Mouse (Mus musculus) liver, postnatal 0 days (tissue): ENCODE data around the gene Zfp536. TPM values are rescaled to one million over a fixed set of nuclear protein-coding genes. Genes with fewer than 3 reads are reported as not detected.
A peak's percentile ranks its signal among the peaks of the same experiment; 100 is the strongest.

ENCODE experiments used
- ATAC-seq: fragments of 200-750 bp; cut with Nextera tagmentation; 2 replicates; pipeline ENCODE4 v1.8.0; 2017; ENCODE audit warnings: mild to moderate bottlenecking, moderate library complexity
- DNase-seq: peaks from one replicate; pipeline ENCODE4 v3.0.0-alpha.2; 2016
- H3K27ac ChIP-seq: fragments of 300-500 bp; sonication (generic); 2 replicates; pipeline ENCODE4 v1.5.1; 2014; ENCODE audit warnings: antibody characterized with exemption, moderate library complexity, mild to moderate bottlenecking, low read depth
- H3K27me3 ChIP-seq: fragments of 300-500 bp; sonication (generic); 2 replicates; pipeline ENCODE4 v1.6.1; 2014; ENCODE audit warnings: low read length, control low read depth, mixed read lengths; ENCODE audit not compliant: insufficient read depth
- H3K36me3 ChIP-seq: fragments of 300-500 bp; sonication (generic); replicated peaks from 2 replicates; pipeline ENCODE4 v1.6.1; 2014; ENCODE audit warnings: mild to moderate bottlenecking, control low read depth, low read length, moderate library complexity, mixed read lengths; ENCODE audit not compliant: insufficient read depth
- H3K4me1 ChIP-seq: fragments of 300-500 bp; sonication (generic); 2 replicates; pipeline ENCODE4 v1.6.1; 2014; ENCODE audit warnings: antibody characterized with exemption, mild to moderate bottlenecking, control low read depth; ENCODE audit not compliant: insufficient read depth
- H3K4me2 ChIP-seq: fragments of 300-500 bp; sonication (generic); 2 replicates; pipeline ENCODE4 v1.6.1; 2014; ENCODE audit warnings: low read depth, mild to moderate bottlenecking, low read length, moderate library complexity, mixed read lengths
- H3K4me3 ChIP-seq: fragments of 300-500 bp; sonication (generic); 2 replicates; pipeline ENCODE4 v1.5.1; 2014; ENCODE audit warnings: low read depth, low read length
- H3K9ac ChIP-seq: fragments of 300-500 bp; sonication (generic); replicated peaks from 2 replicates; pipeline ENCODE4 v1.6.1; 2014; ENCODE audit warnings: mild to moderate bottlenecking, moderate library complexity
- H3K9me3 ChIP-seq: fragments of 300-500 bp; sonication (generic); 2 replicates; pipeline ENCODE4 v1.6.1; 2016; ENCODE audit warnings: mild to moderate bottlenecking, control low read depth, low read length, mixed read lengths
- CTCF ChIP-seq: sonication (generic); IDR thresholded peaks from 2 replicates; pipeline ENCODE4 v1.5.1; 2016; ENCODE audit warnings: antibody characterized with exemption, low read depth
- EP300 ChIP-seq: IDR thresholded peaks from 2 replicates; pipeline ENCODE4 v1.6.1; 2016; ENCODE audit warnings: antibody characterized with exemption, low read depth, mild to moderate bottlenecking
- WGBS: fragments of 180-500 bp; shearing (Covaris S2); extraction: QIAGEN DNeasy Blood & Tissue Kit; methylation state at CpG from one replicate; pipeline ENCODE4 v1.1.7; 2014; ENCODE audit not compliant: insufficient replicate concordance; 5-methylcytosine and 5-hydroxymethylcytosine counted together
- polyA plus RNA-seq: library from polyadenylated mRNA; unstranded; fragments of >200 nt; fragmentation: Nextera tagmentation; extraction: Ambion mirVana; gene quantifications from 2 replicates; pipeline ENCODE4 v1.2.1, GENCODE M21; 2015

Gene Zfp536
- polyA plus RNA-seq, 1 experiment from 2014 or later: not detected

GRCm38 (mm10) chr7:37623903-37624758, 149.3 kb downstream of the Zfp536 start:
- TF ChIP-seq EP300: no peak
- no peak for TF ChIP-seq CTCF
- Histone ChIP-seq H3K27ac (no peak overlapping the region), H3K4me2 (peak overlapping the region; percentile 60), H3K36me3 (no peaks in the 10 kb centered on the region), H3K4me3 (peak overlapping the region; percentile 29; the same call in 1 of the 2 replicates), H3K9me3 (no peaks in the 10 kb centered on the region), H3K27me3 (peaks cover 16% of the 10 kb centered on the region), H3K9ac (no peak overlapping the region), H3K4me1 (no peaks in the 10 kb centered on the region)
- WGBS: 3% methylated on average over 37 of the region's 62 CpGs
- DNase-seq (peak; percentile 46), ATAC-seq (peak; percentile 41; the same call in 1 of the 2 replicates)

DNA sequence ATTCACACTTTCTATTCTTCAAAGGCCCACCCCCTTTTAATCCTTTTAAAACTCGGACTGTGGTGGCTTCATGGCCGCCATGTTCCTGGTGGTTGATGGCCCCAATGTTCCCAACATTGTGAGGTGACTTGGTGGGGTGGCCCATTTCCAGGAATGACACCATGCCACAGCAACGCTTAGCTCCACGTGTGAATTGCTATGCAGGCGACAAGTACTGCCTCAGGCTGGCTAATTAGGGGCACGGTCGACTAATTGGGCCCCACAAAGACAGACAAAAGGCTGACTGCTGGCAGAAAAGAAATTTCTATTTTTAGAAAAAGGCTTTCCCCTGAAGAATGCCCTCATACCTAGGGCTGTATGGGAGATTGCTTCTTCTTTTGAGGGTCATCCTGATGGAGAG, 154.2 kb downstream of the Zfp536 start:
- Histone ChIP-seq H3K27ac (no peak overlapping the region), H3K4me2 (no peak overlapping the region), H3K4me1 (no peaks in the 10 kb centered on the region), H3K9me3 (no peaks in the 10 kb centered on the region), H3K27me3 (peaks cover 7% of the 10 kb centered on the region), H3K36me3 (no peaks in the 10 kb centered on the region), H3K4me3 (no peak overlapping the region), H3K9ac (no peak overlapping the region)
- no peak for ATAC-seq
- DNase-seq: no peak
- 67% methylated on average over 7 of the region's 7 CpGs for WGBS
- no peak for TF ChIP-seq CTCF
- TF ChIP-seq EP300: no peak

DNA sequence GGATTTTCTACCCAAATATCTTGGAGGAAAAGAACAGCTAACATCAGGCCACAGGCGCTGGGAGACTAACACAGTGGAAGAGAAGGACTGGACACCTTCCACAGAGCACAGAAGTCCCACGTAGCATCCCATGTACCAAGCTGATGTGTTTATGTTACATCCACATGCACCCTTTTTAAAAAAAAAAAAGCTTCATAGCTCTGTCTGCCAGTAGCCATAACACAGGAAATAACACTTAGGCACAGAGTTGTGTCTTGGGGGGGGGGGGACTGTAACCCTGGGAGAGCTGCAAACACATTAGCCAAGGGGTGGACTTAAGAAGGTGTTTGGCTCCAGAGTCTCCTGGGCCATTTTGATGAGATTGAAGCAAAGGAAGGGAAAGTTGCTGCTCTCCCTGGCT, 155.6 kb downstream of the Zfp536 start:
- H3K27ac ChIP-seq: no peak overlapping the region
- H3K27me3 ChIP-seq: no peaks in the 10 kb centered on the region
- ATAC-seq (no peak), DNase-seq (no peak)
- TF ChIP-seq CTCF (no peak), EP300 (no peak)
- no peaks in the 10 kb centered on the region for H3K4me1 ChIP-seq
- H3K9ac ChIP-seq: no peak overlapping the region
- H3K36me3 ChIP-seq: no peaks in the 10 kb centered on the region
- no peak overlapping the region for H3K4me2 ChIP-seq
- 67% methylated on average over 2 of the region's 2 CpGs for whole genome bisulfite sequencing
- no peak overlapping the region for H3K4me3 ChIP-seq
- H3K9me3 ChIP-seq: no peaks in the 10 kb centered on the region

DNA sequence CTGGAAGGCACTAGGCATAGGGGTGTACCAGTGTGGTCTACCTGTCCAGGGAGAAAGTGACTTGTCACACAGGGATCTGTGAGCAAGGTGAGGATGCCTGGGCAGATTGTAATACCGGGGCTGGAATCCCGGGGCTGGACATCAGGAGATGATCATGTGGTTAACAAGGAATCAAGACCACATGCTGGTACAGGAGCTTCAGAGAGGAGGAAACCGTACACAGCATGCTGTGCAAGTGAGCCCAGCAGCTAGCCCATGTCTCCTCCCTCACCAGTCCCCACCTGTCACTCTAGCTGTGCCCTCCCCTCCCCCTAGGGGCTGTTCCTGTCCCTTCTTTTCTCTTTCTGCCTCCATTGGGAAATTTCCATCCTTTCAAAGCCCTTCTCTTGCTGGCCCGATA, 157.5 kb downstream of the Zfp536 start:
- Histone ChIP-seq H3K27ac (no peak overlapping the region), H3K9ac (no peak overlapping the region), H3K4me1 (no peaks in the 10 kb centered on the region), H3K27me3 (no peaks in the 10 kb centered on the region), H3K4me2 (no peak overlapping the region), H3K9me3 (no peaks in the 10 kb centered on the region), H3K4me3 (no peak overlapping the region), H3K36me3 (no peaks in the 10 kb centered on the region)
- no peak for DNase-seq
- ATAC-seq: no peak
- no peak for TF ChIP-seq EP300
- TF ChIP-seq CTCF: no peak
- 75% methylated on average over 4 of the region's 4 CpGs for WGBS

GRCm38 (mm10) chr7:37614381-37614780, 159.1 kb downstream of the Zfp536 start:
- no peak overlapping the region for H3K4me2 ChIP-seq
- H3K9ac ChIP-seq: no peak overlapping the region
- no peak for ATAC-seq
- no peak overlapping the region for H3K4me3 ChIP-seq
- 63% methylated on average over 10 of the region's 10 CpGs for WGBS
- H3K27ac ChIP-seq: no peak overlapping the region
- no peaks in the 10 kb centered on the region for H3K36me3 ChIP-seq
- TF ChIP-seq CTCF (no peak), EP300 (no peak)
- no peaks in the 10 kb centered on the region for H3K4me1 ChIP-seq
- H3K9me3 ChIP-seq: no peaks in the 10 kb centered on the region
- H3K27me3 ChIP-seq: no peaks in the 10 kb centered on the region
- no peak for DNase-seq

DNA sequence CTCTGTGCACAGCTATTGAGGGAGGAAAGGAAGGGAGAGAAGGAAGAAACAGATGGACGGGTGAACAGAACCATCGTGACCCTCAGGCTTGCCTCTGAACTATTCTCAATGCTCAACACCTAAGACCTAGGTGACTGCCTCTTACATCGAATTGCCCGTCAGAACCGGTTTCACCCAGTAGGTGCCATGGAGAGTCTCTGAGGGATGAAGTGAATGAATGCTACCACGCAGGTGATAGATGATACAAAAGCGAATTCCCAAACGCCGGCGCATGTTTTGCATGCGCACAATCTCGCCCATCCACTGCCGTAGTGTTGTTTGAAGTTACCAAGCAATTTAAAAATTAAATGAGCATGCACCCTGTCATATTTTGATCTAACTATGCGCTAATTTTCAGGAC, 164.9 kb downstream of the Zfp536 start:
- Histone ChIP-seq H3K9me3 (no peaks in the 10 kb centered on the region), H3K36me3 (no peaks in the 10 kb centered on the region), H3K27ac (no peak overlapping the region), H3K9ac (no peak overlapping the region), H3K27me3 (no peaks in the 10 kb centered on the region), H3K4me3 (no peak overlapping the region), H3K4me2 (no peak overlapping the region), H3K4me1 (no peaks in the 10 kb centered on the region)
- no peak for DNase-seq
- TF ChIP-seq EP300: no peak
- TF ChIP-seq CTCF: no peak
- ATAC-seq: no peak
- WGBS: 85% methylated on average over 14 of the region's 14 CpGs
